Mouse (Mus musculus) liver, adult 2 months (tissue): Measurements from ENCODE around the gene Alg14. TPM values are rescaled to one million over a fixed set of nuclear protein-coding genes. Genes with fewer than 3 reads are reported as not detected.

Experiments
- DNase-seq: peaks from one replicate; pipeline ENCODE4 v3.0.0-alpha.2; 2011; ENCODE audit warnings: low read depth, low spot score; ENCODE audit errors: extremely low read depth
- H3K27ac ChIP-seq: fragments of 200-500 bp; replicated peaks from 2 replicates; pipeline ENCODE4 v1.5.1; 2012; ENCODE audit warnings: low read depth, mild to moderate bottlenecking, control low read depth, inconsistent platforms, low read length; ENCODE audit not compliant: insufficient read depth
- H3K27me3 ChIP-seq: fragments of 200-500 bp; 2 replicates; pipeline ENCODE4 v1.6.1; 2012; ENCODE audit warnings: mild to moderate bottlenecking, moderate library complexity, low read length, inconsistent platforms; ENCODE audit not compliant: control insufficient read depth, insufficient read depth
- H3K36me3 ChIP-seq: fragments of 200-500 bp; 2 replicates; pipeline ENCODE4 v1.6.1; 2012; ENCODE audit warnings: low read length, inconsistent platforms; ENCODE audit not compliant: control insufficient read depth, insufficient read depth
- H3K4me1 ChIP-seq: fragments of 200-500 bp; 2 replicates; pipeline ENCODE4 v1.6.1; 2011; ENCODE audit warnings: low read length; ENCODE audit not compliant: control insufficient read depth, insufficient read depth
- H3K4me3 ChIP-seq: fragments of 200-500 bp; 2 replicates; pipeline ENCODE4 v1.5.1; 2011; ENCODE audit warnings: low read depth, mild to moderate bottlenecking, control low read depth, low read length, moderate library complexity; ENCODE audit not compliant: insufficient read depth
- H3K79me2 ChIP-seq: fragments of 200-500 bp; 2 replicates; pipeline ENCODE4 v1.6.1; 2012; ENCODE audit warnings: inconsistent platforms, mild to moderate bottlenecking, low read length, moderate library complexity; ENCODE audit not compliant: control insufficient read depth, insufficient read depth
- H3K9ac ChIP-seq: fragments of 200-500 bp; 2 replicates; pipeline ENCODE4 v1.6.1; 2012; ENCODE audit warnings: low read depth, mild to moderate bottlenecking, control low read depth, inconsistent platforms, low read length
- CTCF ChIP-seq: fragments of 200-500 bp; IDR thresholded peaks from 2 replicates; pipeline ENCODE4 v1.5.1; 2011; ENCODE audit warnings: low read depth, low read length, control low read depth
- POLR2A ChIP-seq: fragments of 200-500 bp; IDR thresholded peaks from 2 replicates; pipeline ENCODE4 v1.6.1; 2011; ENCODE audit warnings: low read length, control low read depth; ENCODE audit not compliant: insufficient read depth; ENCODE audit errors: extremely low read depth
- WGBS: fragments of 180-500 bp; shearing (Covaris S2); methylation state at CpG from one replicate; pipeline ENCODE4 v1.1.7; 2018; 5-methylcytosine and 5-hydroxymethylcytosine counted together
- polyA plus RNA-seq: library from polyadenylated mRNA; depleted of rRNA; stranded (reverse); fragments of >200 nt; gene quantifications from 2 replicates; pipeline ENCODE4 v1.2.3, GENCODE M21; 2012
- total RNA-seq: library from RNA; depleted of rRNA; stranded (reverse); fragments of >200 nt; gene quantifications from 2 replicates; pipeline ENCODE4 v1.2.3, GENCODE M21; 2014

Gene Alg14
- total and polyA plus RNA-seq, 2 experiments: 12.6 to 24.3 TPM

GRCm38 (mm10) chr3:121306641-121307040 is 15.1 kb downstream of the Alg14 start:
- no peak overlapping the region for H3K4me3 ChIP-seq
- no peak overlapping the region for H3K27ac ChIP-seq
- H3K27me3 ChIP-seq: no peaks in the 10 kb centered on the region
- peaks cover 2% of the 10 kb centered on the region; the same call in 1 of the 2 replicates for H3K36me3 ChIP-seq
- no peaks in the 10 kb centered on the region for H3K4me1 ChIP-seq
- H3K9ac ChIP-seq: no peak overlapping the region
- no peak for DNase-seq
- no peaks in the 10 kb centered on the region; the same call in 1 of the 2 replicates for H3K79me2 ChIP-seq
- TF ChIP-seq CTCF: peak; percentile 32; the same call in 1 of the 2 replicates
- no peak for TF ChIP-seq POLR2A
- WGBS: 90% methylated on average over 7 of the region's 7 CpGs

GRCm38 (mm10) chr3:121307532-121308234 is 16.1 kb downstream of the Alg14 start:
- peaks cover 2% of the 10 kb centered on the region; the same call in 1 of the 2 replicates for H3K36me3 ChIP-seq
- no peak overlapping the region for H3K4me3 ChIP-seq
- H3K79me2 ChIP-seq: no peaks in the 10 kb centered on the region; the same call in 1 of the 2 replicates
- WGBS: 75% methylated on average over 7 of the region's 7 CpGs
- TF ChIP-seq POLR2A (no peak), CTCF (peak; percentile 80)
- no peaks in the 10 kb centered on the region for H3K4me1 ChIP-seq
- H3K9ac ChIP-seq: no peak overlapping the region
- DNase-seq: peak; percentile 58
- H3K27ac ChIP-seq: no peak overlapping the region
- no peaks in the 10 kb centered on the region for H3K27me3 ChIP-seq

GRCm38 (mm10) chr3:121308935-121309334 is 17.4 kb downstream of the Alg14 start:
- H3K27ac ChIP-seq: no peak overlapping the region
- H3K4me1 ChIP-seq: no peaks in the 10 kb centered on the region
- WGBS: 96% methylated on average over 5 of the region's 5 CpGs
- H3K36me3 ChIP-seq: peaks cover 2% of the 10 kb centered on the region; the same call in 1 of the 2 replicates
- no peak overlapping the region for H3K4me3 ChIP-seq
- TF ChIP-seq POLR2A (no peak), CTCF (no peak)
- no peaks in the 10 kb centered on the region for H3K27me3 ChIP-seq
- DNase-seq: no peak
- H3K79me2 ChIP-seq: no peaks in the 10 kb centered on the region; the same call in 1 of the 2 replicates
- H3K9ac ChIP-seq: no peak overlapping the region

DNA sequence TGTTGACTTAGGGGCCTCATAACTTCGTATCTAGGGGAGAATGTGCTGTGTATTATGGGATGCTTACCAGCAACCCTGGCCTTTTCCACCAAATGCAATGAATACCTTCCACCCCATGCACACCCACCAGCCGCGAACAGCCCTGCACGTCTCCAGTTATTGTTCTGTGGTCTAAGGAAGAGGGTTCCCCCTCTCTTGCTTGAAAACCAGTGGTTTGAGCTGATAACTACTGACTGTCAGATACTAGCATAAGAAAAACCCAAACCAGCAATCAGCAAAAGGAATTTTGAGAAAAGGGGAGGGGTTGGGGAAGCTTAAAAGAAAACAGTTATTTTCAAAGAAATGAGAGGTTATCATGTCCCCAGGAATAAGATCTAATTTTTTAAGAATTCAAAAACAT is 17.9 kb downstream of the Alg14 start:
- Histone ChIP-seq H3K79me2 (no peaks in the 10 kb centered on the region; the same call in 1 of the 2 replicates), H3K4me3 (no peak overlapping the region), H3K36me3 (peaks cover 2% of the 10 kb centered on the region; the same call in 1 of the 2 replicates), H3K27ac (no peak overlapping the region), H3K4me1 (no peaks in the 10 kb centered on the region), H3K9ac (no peak overlapping the region), H3K27me3 (no peaks in the 10 kb centered on the region)
- 87% methylated on average over 4 of the region's 4 CpGs for WGBS
- no peak for TF ChIP-seq POLR2A
- TF ChIP-seq CTCF: no peak
- DNase-seq: no peak

DNA sequence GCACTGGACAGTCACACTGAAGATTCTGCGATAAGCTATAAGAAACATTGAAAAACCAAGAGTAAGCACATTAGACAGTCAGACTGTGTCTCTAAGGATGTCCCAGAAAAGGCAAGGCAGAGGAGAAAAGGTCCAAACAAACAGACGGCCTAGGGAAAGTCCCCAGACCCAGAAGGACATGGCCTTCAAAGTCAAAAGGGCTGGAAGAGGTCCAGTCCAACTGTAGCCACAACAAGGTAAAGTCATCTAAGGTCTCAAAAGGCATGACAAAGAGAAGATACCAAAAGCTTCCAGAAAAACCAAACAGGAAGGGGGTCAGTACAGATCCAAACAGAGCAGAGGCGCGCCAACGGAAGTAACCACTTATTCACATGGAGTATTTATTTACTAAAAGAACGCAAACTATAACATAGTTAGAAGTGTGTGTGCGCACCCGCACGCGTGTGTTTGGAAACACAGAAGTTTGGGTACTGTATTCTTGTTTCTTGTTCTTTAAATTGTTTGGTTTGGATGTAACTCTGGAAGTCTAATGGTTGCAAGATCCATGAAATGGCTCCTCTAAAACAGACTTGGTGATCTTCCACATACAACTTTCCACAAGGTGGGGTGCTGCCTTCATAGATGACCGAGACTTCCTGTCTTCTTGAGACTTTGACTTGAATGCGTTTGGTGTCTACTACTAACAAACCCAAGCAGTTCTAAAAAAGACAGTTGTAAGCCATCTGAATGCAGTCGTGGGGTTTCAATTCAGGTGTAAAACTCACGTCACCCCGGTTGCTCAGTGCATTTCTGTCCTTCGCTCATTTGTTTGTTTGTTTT is 18.5 kb downstream of the Alg14 start:
- TF ChIP-seq CTCF: 0 out of 2 replicates have a peak, but pooled peaks have one; percentile 8
- no peak for TF ChIP-seq POLR2A
- no peak for DNase-seq
- H3K4me1 ChIP-seq: no peaks in the 10 kb centered on the region
- 86% methylated on average over 16 of the region's 16 CpGs for WGBS
- peaks cover 7% of the 10 kb centered on the region; the same call in 1 of the 2 replicates for H3K36me3 ChIP-seq
- no peak overlapping the region for H3K9ac ChIP-seq
- no peak overlapping the region for H3K4me3 ChIP-seq
- no peaks in the 10 kb centered on the region for H3K27me3 ChIP-seq
- no peaks in the 10 kb centered on the region; the same call in 1 of the 2 replicates for H3K79me2 ChIP-seq
- H3K27ac ChIP-seq: no peak overlapping the region
